Mouse (Mus musculus): ENCODE results near the gene A730049H05Rik. TPM values are rescaled to one million over a fixed set of nuclear protein-coding genes. Genes with fewer than 3 reads are reported as not detected.

A730049H05Rik gene
- polyA plus RNA-seq, 1 experiment: 2.6 TPM

GRCm38 (mm10) chr6:92810628-92811027 lies 5.7 kb upstream of the A730049H05Rik start:
- Histone ChIP-seq H3K27me3 (replicated peaks; ENCODE audit: control insufficient read depth, insufficient read depth, low read length) (no peaks in the 10 kb centered on the region), H3K4me3 (ENCODE audit: insufficient read depth, low read depth, low read length) (no peak overlapping the region), H3K4me1 (ENCODE audit: control insufficient read depth, insufficient read depth, low read length) (peaks cover 34% of the 10 kb centered on the region), H3K36me3 (ENCODE audit: control insufficient read depth, insufficient read depth, low read length) (peaks cover 3% of the 10 kb centered on the region; the same call in 1 of the 2 replicates), H3K27ac (ENCODE audit: insufficient read depth, low read depth, low read length) (peak overlapping the region; percentile 95)
- 67% methylated on average over 2 of the region's 2 CpGs for WGBS
- no peak for TF ChIP-seq POLR2A (IDR thresholded peaks at IDR 0.05; ENCODE audit: low read depth, low read length)
- TF ChIP-seq CTCF (conservative IDR thresholded peaks at IDR 0.05; ENCODE audit: insufficient read depth, insufficient read length, low read depth, low read length): no peak
- peak; percentile 62 for DNase-seq

- Histone ChIP-seq H3K4me1 (ENCODE audit: control insufficient read depth, insufficient read depth, low read length) (peaks cover 38% of the 10 kb centered on the region), H3K27me3 (replicated peaks; ENCODE audit: control insufficient read depth, insufficient read depth, low read length) (no peaks in the 10 kb centered on the region), H3K36me3 (ENCODE audit: control insufficient read depth, insufficient read depth, low read length) (peaks cover under 1% of the 10 kb centered on the region; the same call in 1 of the 2 replicates), H3K27ac (ENCODE audit: insufficient read depth, low read depth, low read length) (peak overlapping the region; percentile 65), H3K4me3 (ENCODE audit: insufficient read depth, low read depth, low read length) (no peak overlapping the region)
- DNase-seq: no peak
- TF ChIP-seq CTCF (conservative IDR thresholded peaks at IDR 0.05; ENCODE audit: insufficient read depth, insufficient read length, low read depth, low read length): no peak
- TF ChIP-seq POLR2A (IDR thresholded peaks at IDR 0.05; ENCODE audit: low read depth, low read length): no peak
Observed at GRCm38 (mm10) chr6:92811566-92811965, 4.7 kb upstream of the A730049H05Rik start.

- peak; percentile 70 for DNase-seq
- Histone ChIP-seq H3K27me3 (replicated peaks; ENCODE audit: control insufficient read depth, insufficient read depth, low read length) (no peaks in the 10 kb centered on the region), H3K27ac (ENCODE audit: insufficient read depth, low read depth, low read length) (peak overlapping the region; percentile 65), H3K4me1 (ENCODE audit: control insufficient read depth, insufficient read depth, low read length) (peaks cover 41% of the 10 kb centered on the region), H3K36me3 (ENCODE audit: control insufficient read depth, insufficient read depth, low read length) (no peaks in the 10 kb centered on the region; the same call in 1 of the 2 replicates), H3K4me3 (ENCODE audit: insufficient read depth, low read depth, low read length) (no peak overlapping the region)
- WGBS: 39% methylated on average over 2 of the region's 2 CpGs
- no peak for TF ChIP-seq POLR2A (IDR thresholded peaks at IDR 0.05; ENCODE audit: low read depth, low read length)
- no peak for TF ChIP-seq CTCF (conservative IDR thresholded peaks at IDR 0.05; ENCODE audit: insufficient read depth, insufficient read length, low read depth, low read length)
Observed at GRCm38 (mm10) chr6:92812702-92813370, 3.4 kb upstream of the A730049H05Rik start.

GRCm38 (mm10) chr6:92817661-92818060 lies 1.4 kb downstream of the A730049H05Rik start:
- TF ChIP-seq POLR2A (IDR thresholded peaks at IDR 0.05; ENCODE audit: low read depth, low read length): no peak
- TF ChIP-seq CTCF (conservative IDR thresholded peaks at IDR 0.05; ENCODE audit: insufficient read depth, insufficient read length, low read depth, low read length): no peak
- 77% methylated on average over 8 of the region's 8 CpGs for WGBS
- no peak for DNase-seq
- Histone ChIP-seq H3K4me3 (ENCODE audit: insufficient read depth, low read depth, low read length) (no peak overlapping the region), H3K36me3 (ENCODE audit: control insufficient read depth, insufficient read depth, low read length) (no peaks in the 10 kb centered on the region; the same call in 1 of the 2 replicates), H3K4me1 (ENCODE audit: control insufficient read depth, insufficient read depth, low read length) (peaks cover 18% of the 10 kb centered on the region; the same call in 1 of the 2 replicates), H3K27ac (ENCODE audit: insufficient read depth, low read depth, low read length) (0 out of 2 replicates have a peak overlapping the region, but pooled peaks have one; percentile 29), H3K27me3 (replicated peaks; ENCODE audit: control insufficient read depth, insufficient read depth, low read length) (no peaks in the 10 kb centered on the region)

GRCm38 (mm10) chr6:92821606-92822005 lies 5.3 kb downstream of the A730049H05Rik start:
- Histone ChIP-seq H3K4me3 (ENCODE audit: insufficient read depth, low read depth, low read length) (no peak overlapping the region), H3K4me1 (ENCODE audit: control insufficient read depth, insufficient read depth, low read length) (peaks cover 5% of the 10 kb centered on the region; the same call in 1 of the 2 replicates), H3K27me3 (replicated peaks; ENCODE audit: control insufficient read depth, insufficient read depth, low read length) (no peaks in the 10 kb centered on the region), H3K27ac (ENCODE audit: insufficient read depth, low read depth, low read length) (no peak overlapping the region), H3K36me3 (ENCODE audit: control insufficient read depth, insufficient read depth, low read length) (no peaks in the 10 kb centered on the region)
- WGBS: 67% methylated on average over 5 of the region's 5 CpGs
- no peak for TF ChIP-seq POLR2A (IDR thresholded peaks at IDR 0.05; ENCODE audit: low read depth, low read length)
- TF ChIP-seq CTCF (conservative IDR thresholded peaks at IDR 0.05; ENCODE audit: insufficient read depth, insufficient read length, low read depth, low read length): no peak
- no peak for DNase-seq

- DNase-seq: no peak
- H3K27ac ChIP-seq (ENCODE audit: insufficient read depth, low read depth, low read length): no peak overlapping the region
- TF ChIP-seq CTCF (conservative IDR thresholded peaks at IDR 0.05; ENCODE audit: insufficient read depth, insufficient read length, low read depth, low read length): no peak
- TF ChIP-seq POLR2A (IDR thresholded peaks at IDR 0.05; ENCODE audit: low read depth, low read length): no peak
- H3K4me3 ChIP-seq (ENCODE audit: insufficient read depth, low read depth, low read length): no peak overlapping the region
- 70% methylated on average over 6 of the region's 6 CpGs for WGBS
- H3K4me1 ChIP-seq (ENCODE audit: control insufficient read depth, insufficient read depth, low read length): peaks cover 2% of the 10 kb centered on the region; the same call in 1 of the 2 replicates
- no peaks in the 10 kb centered on the region for H3K27me3 ChIP-seq (replicated peaks; ENCODE audit: control insufficient read depth, insufficient read depth, low read length)
- H3K36me3 ChIP-seq (ENCODE audit: control insufficient read depth, insufficient read depth, low read length): no peaks in the 10 kb centered on the region
Observed at GRCm38 (mm10) chr6:92822006-92822405, 5.7 kb downstream of the A730049H05Rik start.

GRCm38 (mm10) chr6:92823991-92824390 lies 7.7 kb downstream of the A730049H05Rik start:
- no peak overlapping the region for H3K4me3 ChIP-seq (ENCODE audit: insufficient read depth, low read depth, low read length)
- 51% methylated on average over 7 of the region's 7 CpGs for WGBS
- no peaks in the 10 kb centered on the region for H3K27me3 ChIP-seq (replicated peaks; ENCODE audit: control insufficient read depth, insufficient read depth, low read length)
- DNase-seq: peak; percentile 81
- TF ChIP-seq POLR2A (IDR thresholded peaks at IDR 0.05; ENCODE audit: low read depth, low read length): no peak
- TF ChIP-seq CTCF (conservative IDR thresholded peaks at IDR 0.05; ENCODE audit: insufficient read depth, insufficient read length, low read depth, low read length): no peak
- H3K27ac ChIP-seq (ENCODE audit: insufficient read depth, low read depth, low read length): no peak overlapping the region
- H3K36me3 ChIP-seq (ENCODE audit: control insufficient read depth, insufficient read depth, low read length): no peaks in the 10 kb centered on the region
- peaks cover 15% of the 10 kb centered on the region; the same call in 1 of the 2 replicates for H3K4me1 ChIP-seq (ENCODE audit: control insufficient read depth, insufficient read depth, low read length)

Measured in kidney, adult 2 months (tissue).